Mouse (Mus musculus) 3134 (cell line): Measurements from ENCODE around the gene Arih2.
"Not testable (repeated sequence)": the region's sequence is repeated elsewhere in the genome, so short reads cannot be mapped to it uniquely, and the experiment has no call there.

ENCODE experiments used
- DNase-seq: peaks from one replicate; pipeline ENCODE4 v3.0.0-alpha.2; 2011; ENCODE audit warnings: low spot score; ENCODE audit not compliant: insufficient read length; ENCODE audit errors: extremely low read depth

Gene Arih2

GRCm38 (mm10) chr9:108648611-108649560 lies at the start of gene Arih2:
Gene Arih2 (minus strand): TSS chr9:108649386.
- peak; percentile 94 for DNase-seq

GRCm38 (mm10) chr9:108694533-108694932 lies 45.3 kb upstream of the Arih2 start:
- no peak for DNase-seq

- DNase-seq: no peak
Measured at GRCm38 (mm10) chr9:108693946-108694345, 44.8 kb upstream of the Arih2 start.

GRCm38 (mm10) chr9:108692226-108693041 lies 43.2 kb upstream of the Arih2 start:
- peak; percentile 78 for DNase-seq

GRCm38 (mm10) chr9:108691846-108692225 lies 42.6 kb upstream of the Arih2 start:
- DNase-seq: peak; percentile 92

GRCm38 (mm10) chr9:108691371-108691770 lies 42.2 kb upstream of the Arih2 start:
- no peak for DNase-seq

- no peak for DNase-seq
Measured at GRCm38 (mm10) chr9:108690914-108691313, 41.7 kb upstream of the Arih2 start.

- no peak for DNase-seq
Measured at GRCm38 (mm10) chr9:108689993-108690392, 40.8 kb upstream of the Arih2 start.

- no peak for DNase-seq
Measured at GRCm38 (mm10) chr9:108689106-108689505, 39.9 kb upstream of the Arih2 start, which contains the start of gene Prkar2a. Gene Prkar2a (plus strand): TSS chr9:108689314.

GRCm38 (mm10) chr9:108688451-108688850 lies 39.3 kb upstream of the Arih2 start:
- no peak for DNase-seq

- no peak for DNase-seq
Measured at GRCm38 (mm10) chr9:108687686-108688085, 38.5 kb upstream of the Arih2 start.

- DNase-seq: no peak
Measured at GRCm38 (mm10) chr9:108687181-108687580, 38.0 kb upstream of the Arih2 start.

GRCm38 (mm10) chr9:108686475-108686887 lies 37.3 kb upstream of the Arih2 start:
- DNase-seq: no peak

GRCm38 (mm10) chr9:108680026-108680425 lies 30.8 kb upstream of the Arih2 start:
- DNase-seq: no peak

GRCm38 (mm10) chr9:108673151-108673550 lies 24.0 kb upstream of the Arih2 start:
- no peak for DNase-seq

- DNase-seq: no peak
Measured at GRCm38 (mm10) chr9:108669875-108670274, 20.7 kb upstream of the Arih2 start.

GRCm38 (mm10) chr9:108662660-108663059 lies 13.5 kb upstream of the Arih2 start:
- DNase-seq: no peak

GRCm38 (mm10) chr9:108661677-108662612 lies 12.8 kb upstream of the Arih2 start, which contains the start of gene Slc25a20:
Gene Slc25a20 (plus strand): TSS chr9:108662088.
- peak; percentile 89 for DNase-seq

- not testable (repeated sequence) for DNase-seq
Measured at GRCm38 (mm10) chr9:108655865-108656264, 6.7 kb upstream of the Arih2 start.
